Mouse (Mus musculus): Measurements from ENCODE around the gene Rnf115.

The Rnf115 gene

DNA sequence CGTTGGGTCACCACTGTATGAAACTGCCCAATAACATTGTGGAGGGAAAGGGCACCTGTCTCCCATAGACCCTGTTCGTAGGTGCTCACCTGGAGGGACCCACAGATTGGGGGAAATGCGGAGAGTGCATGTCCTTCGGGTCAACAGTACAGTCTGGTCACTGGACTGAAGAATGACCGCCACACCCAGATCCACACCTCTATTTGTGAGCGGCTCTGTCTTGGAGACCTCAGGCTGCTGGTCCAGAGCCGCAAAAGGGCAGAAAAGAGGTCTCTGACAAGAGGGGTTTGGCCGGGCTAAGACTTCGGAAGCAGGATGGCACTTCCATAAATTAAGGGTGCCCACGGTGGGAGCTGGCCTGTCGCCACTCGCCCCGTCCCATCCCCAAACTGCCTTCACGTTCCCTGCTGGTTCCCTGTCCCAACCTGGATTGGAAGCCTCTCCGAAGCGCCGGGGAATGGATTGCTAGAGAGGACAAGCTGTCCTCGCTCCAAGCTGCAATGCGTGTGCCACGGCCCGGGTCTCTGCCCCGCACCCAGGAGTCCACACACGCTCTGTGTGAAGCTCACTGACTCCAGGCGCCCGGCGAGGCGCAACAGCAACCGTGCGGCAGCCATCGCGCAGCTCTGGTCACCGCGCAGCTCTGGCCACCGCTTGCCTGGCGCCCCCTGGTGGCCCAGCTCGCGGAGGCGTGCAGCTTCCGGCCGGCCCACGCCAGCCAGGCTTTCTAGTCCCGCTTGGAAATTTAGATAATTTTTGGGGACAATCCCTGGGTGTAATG lies 19.4 kb upstream of the Rnf115 start, which contains the start of gene Nudt17:
Gene Nudt17, minus strand, starts transcription at position 660 of the 781 bp plus-strand sequence.
- DNase-seq (ENCODE audit: low read depth, low spot score), result peak; percentile 75

DNA sequence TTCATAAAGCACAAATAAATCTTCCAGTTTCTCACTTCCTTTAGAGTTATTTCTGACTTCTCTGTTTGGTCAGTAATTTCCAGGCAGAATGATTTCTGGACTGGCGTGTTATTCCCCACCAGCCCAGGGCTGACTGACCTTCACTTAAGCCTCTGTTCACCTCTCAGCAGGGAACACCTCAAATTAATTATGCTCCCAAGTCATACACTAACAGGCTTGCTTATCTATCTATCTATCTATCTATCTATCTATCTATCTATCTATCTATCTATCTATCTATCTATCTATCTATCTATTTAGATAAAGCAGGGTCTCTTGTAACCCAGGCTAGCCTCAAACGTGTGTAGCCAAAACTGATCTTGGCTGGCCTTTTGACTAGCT lies 18.8 kb upstream of the Rnf115 start:
- DNase-seq (ENCODE audit: low read depth, low spot score), result no peak

- peak; percentile 26 for DNase-seq (ENCODE audit: low read depth, low spot score)
These were observed 13.2 kb upstream of the Rnf115 start for GRCm38 (mm10) chr3:96714286-96714685.

DNA sequence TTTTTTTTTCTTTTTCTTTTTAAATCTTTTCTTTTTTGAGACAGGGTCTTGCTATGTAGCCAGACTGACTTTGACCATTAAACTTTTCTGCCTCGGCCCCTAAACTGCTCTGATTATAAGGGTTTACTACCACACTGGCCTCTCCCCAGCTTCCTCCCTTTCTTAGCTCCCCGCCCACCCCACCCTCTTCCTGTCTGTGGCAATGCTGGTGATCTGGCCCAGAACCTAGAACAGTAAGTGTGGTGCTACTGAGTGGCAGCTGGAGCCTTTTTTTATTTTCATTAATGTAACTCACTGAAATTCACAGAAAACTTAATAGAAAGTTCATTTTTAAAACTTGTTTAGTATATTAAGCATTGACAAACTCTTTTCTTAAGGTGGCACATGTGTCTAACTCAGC lies 11.6 kb upstream of the Rnf115 start:
- DNase-seq (ENCODE audit: low read depth, low spot score), result no peak

DNA sequence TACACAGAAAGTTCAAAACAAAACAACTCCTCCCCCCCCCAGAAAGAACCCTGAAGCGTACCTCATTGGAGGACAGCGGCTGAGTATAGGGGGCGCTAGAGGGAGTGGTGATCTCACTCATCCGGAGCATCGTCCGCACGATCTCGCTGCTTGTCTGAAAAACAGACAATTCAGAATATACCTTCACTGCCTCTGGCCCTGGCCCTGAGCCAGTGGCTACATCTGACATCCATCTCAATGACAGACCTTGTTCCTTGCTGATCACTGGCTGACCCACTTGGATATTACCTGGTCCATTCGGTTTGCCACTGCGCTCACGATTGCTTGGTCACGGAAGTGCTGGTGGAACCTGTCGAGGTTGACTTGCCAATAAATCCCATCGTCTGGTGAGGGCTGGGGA lies 8.3 kb upstream of the Rnf115 start:
- peak; percentile 47 for DNase-seq (ENCODE audit: low read depth, low spot score)

- peak; percentile 68 for DNase-seq (ENCODE audit: low read depth, low spot score)
These were observed 567 bp downstream of the Rnf115 start for GRCm38 (mm10) chr3:96727828-96728633.

GRCm38 (mm10) chr3:96728634-96729402 lies 1.4 kb downstream of the Rnf115 start:
- peak; percentile 75 for DNase-seq (ENCODE audit: low read depth, low spot score)

DNA sequence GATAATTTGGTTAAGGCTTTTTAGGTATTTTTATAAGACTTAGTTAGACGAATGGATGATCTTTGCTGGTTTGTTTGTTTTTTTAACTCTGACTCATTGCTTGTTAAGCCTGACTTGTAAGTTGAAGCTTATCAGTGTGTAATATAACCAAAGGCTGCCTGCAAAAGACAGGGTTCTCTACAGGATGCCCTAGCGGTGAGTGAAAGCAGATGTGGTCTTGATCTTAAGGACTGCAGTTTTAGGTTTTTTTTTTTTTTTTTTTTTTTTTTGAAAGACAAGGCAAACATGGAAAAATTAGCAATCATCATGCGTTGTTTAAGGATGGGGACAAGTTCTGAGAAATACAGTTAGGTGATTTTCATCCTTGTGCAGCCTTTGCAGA lies 1.9 kb downstream of the Rnf115 start:
- DNase-seq (ENCODE audit: low read depth, low spot score), result peak; percentile 93

GRCm38 (mm10) chr3:96730785-96731184 lies 3.3 kb downstream of the Rnf115 start:
- no peak for DNase-seq (ENCODE audit: low read depth, low spot score)

DNA sequence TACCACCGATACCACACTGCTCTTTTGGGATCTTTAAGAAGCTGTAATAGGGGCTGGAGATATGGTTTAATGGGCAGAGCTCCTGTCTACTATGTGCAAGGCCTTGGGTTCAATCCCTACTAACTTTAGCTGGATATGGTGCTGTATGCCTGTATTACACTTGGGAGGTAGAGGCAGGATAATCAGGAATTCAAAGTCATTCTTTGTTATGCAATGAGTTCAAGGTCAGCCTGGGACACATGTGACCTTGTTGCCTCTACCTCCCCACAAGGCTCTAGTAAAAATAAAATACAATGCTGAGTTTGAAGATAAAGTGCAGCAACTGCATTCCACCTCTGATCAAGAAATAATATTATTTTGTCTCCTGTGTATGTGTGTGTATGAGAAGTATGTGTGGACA lies 6.5 kb downstream of the Rnf115 start:
- no peak for DNase-seq (ENCODE audit: low read depth, low spot score)

GRCm38 (mm10) chr3:96735200-96735599 lies 7.7 kb downstream of the Rnf115 start:
- no peak for DNase-seq (ENCODE audit: low read depth, low spot score)

- DNase-seq (ENCODE audit: low read depth, low spot score), result peak; percentile 30
These were observed 9.7 kb downstream of the Rnf115 start for GRCm38 (mm10) chr3:96737013-96737740.

- DNase-seq (ENCODE audit: low read depth, low spot score), result peak; percentile 71
These were observed 10.5 kb downstream of the Rnf115 start for GRCm38 (mm10) chr3:96737995-96738394.

- peak; percentile 67 for DNase-seq (ENCODE audit: low read depth, low spot score)
These were observed 12.8 kb downstream of the Rnf115 start for GRCm38 (mm10) chr3:96740279-96740678.

- peak; percentile 63 for DNase-seq (ENCODE audit: low read depth, low spot score)
These were observed 16.9 kb downstream of the Rnf115 start for GRCm38 (mm10) chr3:96744348-96744747.

DNA sequence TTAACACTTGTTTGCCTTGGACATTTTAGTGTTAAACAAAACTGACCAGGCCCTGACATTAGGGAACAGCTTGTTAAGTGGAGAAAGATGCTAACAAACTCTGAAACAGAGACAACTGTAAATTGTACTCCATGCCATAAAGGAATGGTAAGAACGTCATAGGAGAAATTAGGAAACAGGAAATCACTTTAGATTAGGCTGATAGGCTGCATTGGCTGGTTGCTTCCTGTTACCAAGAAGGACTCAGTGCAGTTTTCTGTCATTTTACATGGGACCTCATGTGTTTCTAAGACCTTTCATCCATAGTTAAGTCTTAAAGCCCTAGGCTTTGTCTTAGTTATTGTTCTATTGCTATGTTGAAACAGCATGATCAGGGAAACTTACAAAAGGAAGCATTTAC lies 19.4 kb downstream of the Rnf115 start:
- DNase-seq (ENCODE audit: low read depth, low spot score), result no peak

- DNase-seq (ENCODE audit: low read depth, low spot score), result no peak
These were observed 28.5 kb downstream of the Rnf115 start for GRCm38 (mm10) chr3:96755935-96756334.

- no peak for DNase-seq (ENCODE audit: low read depth, low spot score)
These were observed 30.2 kb downstream of the Rnf115 start for GRCm38 (mm10) chr3:96757691-96758090.

DNA sequence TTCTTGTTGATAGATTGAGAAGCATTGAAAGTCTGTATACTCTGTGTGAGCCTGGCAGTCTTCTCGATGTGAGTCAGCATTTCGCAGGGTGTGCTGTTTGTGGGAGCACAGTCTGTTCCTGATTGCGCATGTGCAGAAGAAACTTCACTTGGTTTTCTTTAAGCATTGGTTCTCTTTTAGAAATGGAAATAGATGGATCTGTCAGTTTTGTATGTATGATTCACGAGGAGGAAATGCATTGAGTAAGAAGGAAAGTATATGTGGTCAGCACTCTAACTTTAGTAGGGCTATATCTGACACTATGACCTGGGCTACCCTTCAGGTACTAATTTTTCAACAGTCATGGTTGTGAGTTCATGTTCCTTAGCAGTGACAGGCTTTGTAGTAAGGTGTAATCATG lies 32.2 kb downstream of the Rnf115 start:
- DNase-seq (ENCODE audit: low read depth, low spot score), result peak; percentile 88

DNA sequence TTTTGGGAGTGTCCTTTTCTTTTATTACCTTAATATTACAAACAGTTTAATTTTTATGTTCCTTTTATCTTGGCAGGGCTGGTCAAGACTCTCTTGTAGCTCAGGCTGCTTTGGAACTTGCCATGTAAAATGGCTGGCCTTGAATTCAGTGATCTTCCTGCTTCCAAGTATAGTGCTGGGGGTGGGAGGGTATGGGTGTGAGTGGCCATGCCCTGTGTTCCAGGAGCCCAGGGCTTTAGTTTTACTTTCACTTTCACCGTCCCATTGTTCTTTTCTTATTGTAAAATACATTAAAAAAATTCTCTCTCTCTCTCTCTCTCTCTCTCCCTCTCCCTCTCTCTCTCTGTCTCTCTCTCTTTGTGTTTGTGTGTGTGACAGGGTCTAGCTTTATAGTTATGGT lies 37.1 kb downstream of the Rnf115 start:
- DNase-seq (ENCODE audit: low read depth, low spot score), result peak; percentile 78

DNA sequence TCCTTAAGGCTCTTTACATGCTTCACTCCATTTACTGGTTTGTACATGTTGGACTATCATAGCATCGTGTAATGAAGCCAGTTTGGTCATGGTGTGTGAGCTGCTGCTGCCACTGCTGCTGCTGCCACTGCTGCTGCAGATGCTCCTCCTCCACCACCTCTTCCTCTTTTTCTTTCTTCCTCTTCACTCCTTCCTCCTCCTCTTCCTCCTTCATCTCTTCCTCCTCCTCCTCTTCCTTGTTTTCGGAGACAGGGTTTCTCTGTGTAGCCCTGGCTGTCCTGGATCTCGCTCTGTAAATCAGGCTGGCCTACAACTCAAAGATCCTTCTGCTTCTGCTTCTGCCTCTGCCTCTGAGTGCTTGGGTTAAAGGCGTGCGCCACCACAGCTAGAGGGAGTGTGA lies 42.5 kb downstream of the Rnf115 start:
- no peak for DNase-seq (ENCODE audit: low read depth, low spot score)

All from 3T3-L1 (cell line).